Mouse (Mus musculus) activated CD4-positive, CD25-positive, alpha-beta regulatory T cell, adult 4 months (primary cell): Measurements from ENCODE around the gene Ddx43. TPM values are rescaled to one million over a fixed set of nuclear protein-coding genes. Genes with fewer than 3 reads are reported as not detected.
"Not testable (repeated sequence)": the region's sequence is repeated elsewhere in the genome, so short reads cannot be mapped to it uniquely, and the experiment has no call there.

Source experiments
- ATAC-seq: one replicate; pipeline ENCODE4 v1.8.0; 2017
- polyA plus RNA-seq, 2 experiments: library from polyadenylated mRNA; unstranded; fragments of 100-300 nt; shearing (Covaris generic); gene quantifications; one replicate each; pipeline ENCODE4 v1.2.1; 2017

Ddx43 gene
- polyA plus RNA-seq, result 1 to 10 TPM; 2.7 to 3.1 TPM

GRCm38 (mm10) chr9:78395630-78396351, at the start of gene Ddx43:
TSS of gene Ddx43 (plus strand) at chr9:78395777.
- peak; percentile 73 for ATAC-seq

- no peak for ATAC-seq
These were observed 48.6 kb upstream of the Ddx43 start for GRCm38 (mm10) chr9:78347004-78347403.

- ATAC-seq, result not testable (repeated sequence)
These were observed 47.2 kb upstream of the Ddx43 start for GRCm38 (mm10) chr9:78348206-78349004.

GRCm38 (mm10) chr9:78349141-78349540, 46.4 kb upstream of the Ddx43 start:
- ATAC-seq, result not testable (repeated sequence)

- ATAC-seq, result not testable (repeated sequence)
These were observed 45.6 kb upstream of the Ddx43 start for GRCm38 (mm10) chr9:78350007-78350406.

GRCm38 (mm10) chr9:78351504-78352220, 43.9 kb upstream of the Ddx43 start:
- no peak for ATAC-seq

GRCm38 (mm10) chr9:78354665-78355578, 40.7 kb upstream of the Ddx43 start:
- ATAC-seq, result no peak

GRCm38 (mm10) chr9:78355611-78356010, 40.0 kb upstream of the Ddx43 start, which contains the start of gene Gsta2:
TSS of gene Gsta2 (minus strand) at chr9:78355788.
- no peak for ATAC-seq

- ATAC-seq, result no peak
These were observed 37.5 kb upstream of the Ddx43 start for GRCm38 (mm10) chr9:78358053-78358452.

- no peak for ATAC-seq
These were observed 35.7 kb upstream of the Ddx43 start for GRCm38 (mm10) chr9:78359750-78360483.

- ATAC-seq, result no peak
These were observed 35.1 kb upstream of the Ddx43 start for GRCm38 (mm10) chr9:78360484-78360872.

GRCm38 (mm10) chr9:78363374-78363773, 32.2 kb upstream of the Ddx43 start:
- no peak for ATAC-seq

GRCm38 (mm10) chr9:78364701-78365100, 30.9 kb upstream of the Ddx43 start:
- no peak for ATAC-seq

- ATAC-seq, result no peak
These were observed 29.6 kb upstream of the Ddx43 start for GRCm38 (mm10) chr9:78365850-78366544.

GRCm38 (mm10) chr9:78367959-78368358, 27.6 kb upstream of the Ddx43 start, which contains the start of gene Dppa5a:
TSS of gene Dppa5a (minus strand) at chr9:78368177.
- ATAC-seq, result not testable (repeated sequence)

GRCm38 (mm10) chr9:78368671-78369293, 26.8 kb upstream of the Ddx43 start:
- ATAC-seq, result no peak

GRCm38 (mm10) chr9:78369349-78369748, 26.2 kb upstream of the Ddx43 start:
- no peak for ATAC-seq

GRCm38 (mm10) chr9:78369786-78370185, 25.8 kb upstream of the Ddx43 start:
- no peak for ATAC-seq

GRCm38 (mm10) chr9:78371441-78371840, 24.1 kb upstream of the Ddx43 start:
- ATAC-seq, result no peak
